Mouse (Mus musculus): ENCODE measurements around the gene Pex11a.

- TF ChIP-seq CTCF (IDR thresholded peaks at IDR 0.05) = no peak
- TF ChIP-seq POLR2A (IDR thresholded peaks at IDR 0.05; ENCODE audit: insufficient read depth, low read depth, low read length) = no peak
- TF ChIP-seq EP300 (IDR thresholded peaks at IDR 0.05; ENCODE audit: insufficient read depth, low read depth, low read length) = no peak
These were observed 15.2 kb upstream of the Pex11a start for GRCm38 (mm10) chr7:79758176-79758575.

All from heart, adult 2 months (tissue).